Mouse (Mus musculus): ENCODE measurements at regions not wholly inside any gene's neighbourhood (a gene's known extent, or its start where the extent isn't known, plus 50 kb on each side); places are given as distances from the start of the nearest gene placed in this dataset.

GRCm38 (mm10) chr10:117568472-117569300 lies 60.6 kb upstream of the Cpm start:
- no peaks in the 10 kb centered on the region for H3K36me3 ChIP-seq (ENCODE audit: control insufficient read depth, insufficient read depth, low read length)
- H3K9me3 ChIP-seq (ENCODE audit: control insufficient read depth, low read length), result peaks cover 3% of the 10 kb centered on the region
- no peak for DNase-seq (ENCODE audit: low spot score)
- no peak overlapping the region for H3K4me3 ChIP-seq (ENCODE audit: low read depth, low read length)
- no peaks in the 10 kb centered on the region for H3K27me3 ChIP-seq (ENCODE audit: control insufficient read depth, insufficient read depth, low read length)
- ATAC-seq (ENCODE audit: insufficient number of reproducible peaks, low FRiP score, low TSS enrichment, low read depth), result no peak
- H3K4me1 ChIP-seq (ENCODE audit: control insufficient read depth, insufficient read depth, low read length), result peaks cover 27% of the 10 kb centered on the region
- WGBS, result 92% methylated on average over 13 of the region's 13 CpGs
- no peak overlapping the region for H3K9ac ChIP-seq (ENCODE audit: low read length)
- H3K27ac ChIP-seq (replicated peaks; ENCODE audit: low read depth, low read length), result no peak overlapping the region
- H3K4me2 ChIP-seq (ENCODE audit: low read depth, severe bottlenecking), result no peak overlapping the region

- 81% methylated on average over 3 of the region's 3 CpGs for WGBS
- H3K27me3 ChIP-seq (ENCODE audit: control insufficient read depth, insufficient read depth, low read length), result no peaks in the 10 kb centered on the region
- H3K4me3 ChIP-seq (ENCODE audit: low read depth, low read length), result no peak overlapping the region
- no peak for ATAC-seq (ENCODE audit: insufficient number of reproducible peaks, low FRiP score, low TSS enrichment, low read depth)
- DNase-seq (ENCODE audit: low spot score), result no peak
- H3K4me1 ChIP-seq (ENCODE audit: control insufficient read depth, insufficient read depth, low read length), result peaks cover 27% of the 10 kb centered on the region
- peaks cover 3% of the 10 kb centered on the region for H3K9me3 ChIP-seq (ENCODE audit: control insufficient read depth, low read length)
- H3K4me2 ChIP-seq (ENCODE audit: low read depth, severe bottlenecking), result no peak overlapping the region
- H3K36me3 ChIP-seq (ENCODE audit: control insufficient read depth, insufficient read depth, low read length), result no peaks in the 10 kb centered on the region
- no peak overlapping the region for H3K27ac ChIP-seq (replicated peaks; ENCODE audit: low read depth, low read length)
- H3K9ac ChIP-seq (ENCODE audit: low read length), result no peak overlapping the region
These were observed 61.2 kb upstream of the Cpm start for GRCm38 (mm10) chr10:117568138-117568387.

- Histone ChIP-seq H3K4me1 (ENCODE audit: control insufficient read depth, insufficient read depth, low read length) (peaks cover 23% of the 10 kb centered on the region), H3K27me3 (ENCODE audit: control insufficient read depth, insufficient read depth, low read length) (no peaks in the 10 kb centered on the region), H3K4me2 (ENCODE audit: low read depth, severe bottlenecking) (no peak overlapping the region), H3K4me3 (ENCODE audit: low read depth, low read length) (no peak overlapping the region), H3K9me3 (ENCODE audit: control insufficient read depth, low read length) (peaks cover 3% of the 10 kb centered on the region), H3K36me3 (ENCODE audit: control insufficient read depth, insufficient read depth, low read length) (no peaks in the 10 kb centered on the region), H3K9ac (ENCODE audit: low read length) (no peak overlapping the region), H3K27ac (replicated peaks; ENCODE audit: low read depth, low read length) (no peak overlapping the region)
- WGBS, result 94% methylated on average over 8 of the region's 8 CpGs
- ATAC-seq (ENCODE audit: insufficient number of reproducible peaks, low FRiP score, low TSS enrichment, low read depth) (no peak), DNase-seq (ENCODE audit: low spot score) (no peak)
These were observed 61.7 kb upstream of the Cpm start for GRCm38 (mm10) chr10:117567379-117568137.

- Histone ChIP-seq H3K27me3 (ENCODE audit: control insufficient read depth, insufficient read depth, low read length) (no peaks in the 10 kb centered on the region), H3K9me3 (ENCODE audit: control insufficient read depth, low read length) (peaks cover 3% of the 10 kb centered on the region), H3K9ac (ENCODE audit: low read length) (no peak overlapping the region), H3K4me2 (ENCODE audit: low read depth, severe bottlenecking) (no peak overlapping the region), H3K4me3 (ENCODE audit: low read depth, low read length) (no peak overlapping the region), H3K36me3 (ENCODE audit: control insufficient read depth, insufficient read depth, low read length) (no peaks in the 10 kb centered on the region), H3K27ac (replicated peaks; ENCODE audit: low read depth, low read length) (no peak overlapping the region), H3K4me1 (ENCODE audit: control insufficient read depth, insufficient read depth, low read length) (peaks cover 16% of the 10 kb centered on the region)
- 90% methylated on average over 8 of the region's 8 CpGs for WGBS
- ATAC-seq (ENCODE audit: insufficient number of reproducible peaks, low FRiP score, low TSS enrichment, low read depth), result no peak
- no peak for DNase-seq (ENCODE audit: low spot score)
These were observed 62.5 kb upstream of the Cpm start for GRCm38 (mm10) chr10:117566648-117567378.

- no peak for DNase-seq (ENCODE audit: low spot score)
- H3K4me1 ChIP-seq (ENCODE audit: control insufficient read depth, insufficient read depth, low read length), result peaks cover 16% of the 10 kb centered on the region
- 82% methylated on average over 3 of the region's 3 CpGs for WGBS
These were observed 63.1 kb upstream of the Cpm start for GRCm38 (mm10) chr10:117566204-117566603.

GRCm38 (mm10) chr10:117565529-117566086 lies 63.7 kb upstream of the Cpm start:
- Histone ChIP-seq H3K9ac (ENCODE audit: low read length) (no peak overlapping the region), H3K9me3 (ENCODE audit: control insufficient read depth, low read length) (peaks cover 3% of the 10 kb centered on the region), H3K27ac (replicated peaks; ENCODE audit: low read depth, low read length) (no peak overlapping the region), H3K4me1 (ENCODE audit: control insufficient read depth, insufficient read depth, low read length) (peaks cover 14% of the 10 kb centered on the region), H3K4me3 (ENCODE audit: low read depth, low read length) (no peak overlapping the region), H3K36me3 (ENCODE audit: control insufficient read depth, insufficient read depth, low read length) (no peaks in the 10 kb centered on the region), H3K27me3 (ENCODE audit: control insufficient read depth, insufficient read depth, low read length) (no peaks in the 10 kb centered on the region), H3K4me2 (ENCODE audit: low read depth, severe bottlenecking) (no peak overlapping the region)
- WGBS, result 96% methylated on average over 4 of the region's 4 CpGs
- ATAC-seq (ENCODE audit: insufficient number of reproducible peaks, low FRiP score, low TSS enrichment, low read depth) (no peak), DNase-seq (ENCODE audit: low spot score) (no peak)

More at GRCm38 (mm10) chr10:117566204-117566603, 63.1 kb upstream of the Cpm start:
- Histone ChIP-seq H3K4me2 (ENCODE audit: low read depth, severe bottlenecking) (no peak overlapping the region), H3K9ac (ENCODE audit: low read length) (no peak overlapping the region), H3K27me3 (ENCODE audit: control insufficient read depth, insufficient read depth, low read length) (no peaks in the 10 kb centered on the region), H3K36me3 (ENCODE audit: control insufficient read depth, insufficient read depth, low read length) (no peaks in the 10 kb centered on the region), H3K4me3 (ENCODE audit: low read depth, low read length) (no peak overlapping the region), H3K27ac (replicated peaks; ENCODE audit: low read depth, low read length) (no peak overlapping the region), H3K9me3 (ENCODE audit: control insufficient read depth, low read length) (peaks cover 3% of the 10 kb centered on the region)
- ATAC-seq (ENCODE audit: insufficient number of reproducible peaks, low FRiP score, low TSS enrichment, low read depth), result no peak

GRCm38 (mm10) chr10:117565110-117565509 lies 64.2 kb upstream of the Cpm start:
- Histone ChIP-seq H3K27me3 (ENCODE audit: control insufficient read depth, insufficient read depth, low read length) (no peaks in the 10 kb centered on the region), H3K4me3 (ENCODE audit: low read depth, low read length) (no peak overlapping the region), H3K27ac (replicated peaks; ENCODE audit: low read depth, low read length) (no peak overlapping the region)

More at GRCm38 (mm10) chr10:117565110-117565509, 64.2 kb upstream of the Cpm start:
- Histone ChIP-seq H3K9me3 (ENCODE audit: control insufficient read depth, low read length) (peaks cover 3% of the 10 kb centered on the region), H3K4me1 (ENCODE audit: control insufficient read depth, insufficient read depth, low read length) (peaks cover 10% of the 10 kb centered on the region), H3K36me3 (ENCODE audit: control insufficient read depth, insufficient read depth, low read length) (no peaks in the 10 kb centered on the region), H3K4me2 (ENCODE audit: low read depth, severe bottlenecking) (no peak overlapping the region), H3K9ac (ENCODE audit: low read length) (no peak overlapping the region)
- no peak for ATAC-seq (ENCODE audit: insufficient number of reproducible peaks, low FRiP score, low TSS enrichment, low read depth)
- WGBS, result 96% methylated on average over 3 of the region's 3 CpGs
- DNase-seq (ENCODE audit: low spot score), result no peak
